Mouse (Mus musculus) ES-CJ7 (cell line): ENCODE results near the gene Agbl3.

Source experiments
- DNase-seq: peaks from one replicate; pipeline ENCODE4 v3.0.0; 2011; ENCODE audit warnings: low read depth, low spot score

Agbl3 gene

DNA sequence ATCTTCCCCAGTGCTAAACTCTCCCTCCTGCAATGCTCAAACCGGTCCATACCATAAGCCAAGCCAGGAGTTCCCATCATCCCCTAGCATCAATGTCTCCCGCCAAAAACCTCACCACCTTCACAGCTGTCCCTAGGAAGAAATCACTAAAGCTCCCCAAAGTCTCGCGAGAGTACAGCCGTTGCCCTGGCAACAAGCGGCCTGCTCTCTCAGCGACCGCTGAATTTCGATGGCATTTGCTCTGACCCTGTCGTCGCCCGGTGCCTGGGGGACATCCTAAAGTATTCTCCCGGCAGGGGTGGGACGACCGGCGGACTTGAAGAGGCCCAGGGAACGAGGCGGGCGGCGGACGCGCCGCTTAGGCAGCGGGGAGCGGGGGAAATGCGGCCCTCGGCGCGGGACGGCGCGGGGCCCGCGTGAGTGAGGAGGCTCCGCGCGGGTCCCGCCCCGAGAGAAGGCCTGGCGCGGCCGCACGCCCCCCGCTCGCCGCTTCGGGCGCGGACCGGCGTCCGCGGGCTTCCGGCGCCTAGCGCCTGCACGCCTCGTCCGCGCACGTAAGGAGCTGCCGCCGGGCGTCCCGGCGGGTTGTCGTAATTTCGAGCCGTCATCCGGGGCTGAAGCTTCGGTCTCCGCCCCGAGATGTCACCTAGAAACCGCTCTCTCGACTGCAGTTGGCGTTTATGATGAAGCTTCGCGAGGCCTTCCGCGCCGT is at the start of gene Agbl3:
Gene Agbl3 (plus strand): TSS at position 202 of the 712 bp plus-strand sequence.
- DNase-seq, result peak; percentile 97

DNA sequence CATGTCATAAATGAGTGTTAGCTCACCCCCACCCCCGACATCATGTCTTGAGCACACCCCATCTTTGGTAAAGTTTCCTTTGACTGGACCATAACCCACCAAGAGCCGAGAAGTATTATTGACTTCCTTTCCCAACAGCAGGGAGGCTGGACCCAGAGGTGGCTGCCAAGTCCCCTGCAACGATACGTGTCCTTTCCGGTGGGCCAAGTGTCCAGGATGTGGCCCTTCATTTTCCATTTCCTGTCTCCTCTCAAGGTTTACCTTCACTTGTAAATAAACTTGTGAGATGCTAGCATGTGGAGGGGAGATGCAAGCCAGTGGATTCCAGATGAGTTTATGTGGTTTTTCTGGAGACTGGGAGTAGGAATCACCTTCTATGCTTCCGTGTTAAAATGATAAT is 49.2 kb upstream of the Agbl3 start:
- no peak for DNase-seq

- no peak for DNase-seq
Observed at GRCm38 (mm10) chr6:34731529-34731928, 48.7 kb upstream of the Agbl3 start.

DNA sequence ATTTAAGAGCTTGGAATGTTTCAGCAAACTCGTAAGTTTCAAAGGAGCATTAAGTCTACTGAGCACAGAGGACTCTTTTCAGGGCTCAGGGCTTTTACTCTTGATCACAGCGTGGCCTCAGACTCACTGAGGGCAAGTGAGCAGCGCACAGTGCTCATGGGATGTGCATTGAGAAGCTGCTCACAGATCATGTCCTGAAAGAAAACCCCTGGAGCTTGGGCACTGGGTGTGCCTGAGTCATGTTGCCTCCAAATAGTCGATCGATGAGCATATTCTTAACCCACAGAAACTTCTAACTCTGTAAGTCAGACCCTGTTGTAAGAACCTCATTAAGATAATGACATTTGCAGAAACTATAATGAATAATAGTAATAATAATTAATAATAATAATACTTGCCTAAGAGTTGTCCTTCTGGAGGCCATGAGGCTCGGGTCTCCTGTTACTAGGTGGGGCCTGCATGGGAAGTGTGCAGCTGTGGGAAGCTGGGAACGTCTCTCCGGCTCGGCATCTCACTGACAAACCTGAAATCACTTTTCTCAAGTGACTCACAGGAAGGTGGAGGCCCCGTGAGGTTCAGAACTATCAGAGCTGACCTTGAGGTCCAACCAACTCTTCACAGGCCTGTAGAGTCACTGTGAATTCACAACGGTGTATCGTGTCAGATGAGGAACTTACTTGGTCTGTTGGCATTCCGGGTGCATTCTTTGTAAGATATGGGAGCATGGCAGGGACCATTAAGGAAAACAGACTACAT is 45.1 kb upstream of the Agbl3 start:
- DNase-seq, result no peak

GRCm38 (mm10) chr6:34736934-34737333 is 43.3 kb upstream of the Agbl3 start:
- DNase-seq, result no peak

DNA sequence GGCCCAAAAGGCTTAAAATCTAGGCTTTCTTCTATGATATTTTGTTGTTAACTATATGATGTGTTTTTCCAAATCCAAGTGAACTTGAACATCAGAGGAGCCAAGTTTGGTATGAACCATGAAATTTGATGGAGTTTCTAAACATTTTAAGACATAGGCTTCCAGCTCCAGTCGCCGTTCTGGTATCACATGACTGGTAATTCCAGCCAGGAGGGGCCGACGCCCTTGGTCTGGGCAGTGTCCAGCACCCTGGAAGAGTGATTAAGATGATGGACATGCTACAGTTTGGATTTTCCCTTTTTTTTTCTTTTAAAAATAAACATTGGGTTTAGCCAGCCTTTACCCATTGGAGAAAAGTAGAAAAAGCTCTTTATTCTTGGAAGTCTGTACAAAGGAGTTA is 36.3 kb upstream of the Agbl3 start:
- DNase-seq, result no peak

GRCm38 (mm10) chr6:34747846-34748245 is 32.4 kb upstream of the Agbl3 start:
- no peak for DNase-seq

- no peak for DNase-seq
Observed at GRCm38 (mm10) chr6:34748566-34748965, 31.7 kb upstream of the Agbl3 start.

- no peak for DNase-seq
Observed at GRCm38 (mm10) chr6:34749526-34749925, 30.7 kb upstream of the Agbl3 start.

DNA sequence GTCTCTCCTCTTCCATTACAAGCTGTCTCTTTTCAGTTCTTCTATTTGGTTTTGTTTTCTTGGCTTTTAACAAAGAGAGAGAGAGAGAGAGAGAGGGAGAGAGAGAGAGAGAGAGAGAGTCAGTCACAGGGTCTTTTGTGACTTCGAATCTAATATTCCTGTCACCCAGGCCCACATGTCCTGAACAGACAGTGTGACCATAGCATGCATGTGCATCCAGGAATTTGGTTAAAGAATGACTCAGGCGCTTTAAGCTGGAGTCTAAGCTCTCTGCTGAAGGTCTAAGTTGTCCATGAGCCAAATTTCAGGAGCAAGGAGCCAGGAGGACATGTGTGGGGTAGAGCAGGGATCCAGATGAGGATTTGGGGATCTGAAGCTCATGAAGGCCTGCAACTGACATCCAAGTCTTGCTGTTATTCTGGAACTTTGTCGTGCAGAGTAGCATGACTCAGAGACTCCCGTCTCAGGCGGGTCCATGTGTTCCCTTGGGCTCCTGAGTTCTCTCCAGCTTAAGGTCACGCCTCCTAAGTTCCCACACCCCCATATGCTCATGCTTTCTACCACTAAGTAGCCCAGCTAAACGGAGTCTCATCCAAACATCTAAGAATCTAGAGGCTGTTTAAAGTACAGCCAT is 29.6 kb upstream of the Agbl3 start:
- no peak for DNase-seq

DNA sequence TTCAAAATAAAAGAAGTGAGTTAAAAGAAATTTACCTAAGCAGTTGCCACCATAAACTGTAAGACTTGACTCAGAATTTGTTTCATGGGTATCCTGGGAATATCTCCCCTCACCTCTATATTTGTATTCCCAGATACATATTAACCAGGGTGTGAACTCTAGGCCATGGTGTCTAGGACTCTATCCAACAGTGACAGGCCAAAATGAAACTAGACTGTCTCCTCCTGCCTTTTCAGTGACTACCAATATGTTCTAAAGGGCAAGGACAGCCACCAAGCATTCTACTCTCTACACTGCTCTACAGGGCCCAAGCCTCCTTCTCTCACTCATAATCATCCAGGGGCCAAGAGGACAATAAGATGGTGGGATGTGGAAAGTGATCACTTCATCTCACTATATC is 28.6 kb upstream of the Agbl3 start:
- no peak for DNase-seq

- peak; percentile 85 for DNase-seq
Observed at GRCm38 (mm10) chr6:34754448-34754847, 25.8 kb upstream of the Agbl3 start.

- DNase-seq, result no peak
Observed at GRCm38 (mm10) chr6:34758340-34758739, 21.9 kb upstream of the Agbl3 start.

DNA sequence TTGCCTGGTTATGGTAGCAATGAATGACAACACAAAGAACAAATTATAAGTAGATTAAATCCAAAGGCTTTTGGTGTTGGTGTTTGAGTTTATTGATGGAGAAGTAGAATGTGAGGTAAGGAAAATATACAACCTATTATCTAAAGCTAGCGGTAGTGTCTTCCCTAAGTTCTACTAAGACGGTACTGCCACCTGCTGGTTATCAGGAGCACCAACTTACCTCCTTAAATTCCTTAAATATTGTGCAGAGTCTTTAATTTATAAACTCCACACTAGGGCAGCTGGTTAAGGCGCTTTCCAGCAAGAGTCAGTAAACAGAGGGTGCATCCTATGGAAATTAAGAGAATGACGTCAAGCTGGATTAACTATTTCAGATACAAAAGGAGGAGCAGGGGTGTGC is 20.2 kb upstream of the Agbl3 start:
- peak; percentile 82 for DNase-seq

DNA sequence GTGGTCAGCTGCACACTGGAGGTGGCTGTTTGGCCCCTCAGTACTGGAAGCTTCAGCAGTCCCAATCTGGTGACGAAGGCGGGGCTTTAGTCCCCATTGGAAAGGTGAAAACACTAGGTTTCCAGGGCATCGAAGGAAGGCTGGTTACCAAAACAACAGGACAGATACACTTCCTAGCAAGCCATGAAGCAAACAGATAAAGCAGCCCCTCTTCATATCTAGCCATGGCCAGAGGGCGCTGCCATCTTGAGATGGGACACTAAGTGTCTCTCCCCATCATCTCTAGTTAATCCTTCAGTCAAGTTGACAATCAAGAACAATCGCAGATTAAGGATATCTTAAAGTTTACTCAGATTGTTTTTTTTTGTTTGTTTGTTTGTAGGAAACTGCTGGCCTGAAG is 14.5 kb upstream of the Agbl3 start:
- DNase-seq, result no peak

DNA sequence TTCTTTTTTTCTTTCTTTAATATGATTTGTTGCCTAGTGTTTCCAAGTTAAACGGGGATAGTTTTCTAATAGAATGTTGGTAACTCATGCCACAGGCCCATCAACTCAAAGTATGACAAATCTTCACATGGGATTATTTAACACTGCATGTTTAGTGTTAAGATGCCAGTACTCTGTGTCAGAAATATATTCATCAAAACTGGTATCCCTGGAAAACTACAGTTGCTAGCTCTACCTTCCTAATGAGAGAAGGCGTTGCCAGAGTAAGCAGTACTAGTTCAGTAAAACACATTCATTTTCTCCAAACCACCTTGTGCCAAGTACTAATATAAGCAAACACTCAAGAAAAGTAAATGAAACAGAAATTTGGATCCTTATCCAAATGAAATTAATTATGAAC is 10.2 kb upstream of the Agbl3 start:
- no peak for DNase-seq

- DNase-seq, result no peak
Observed at GRCm38 (mm10) chr6:34770491-34770890, 9.7 kb upstream of the Agbl3 start.

GRCm38 (mm10) chr6:34776396-34776795 is 3.8 kb upstream of the Agbl3 start:
- DNase-seq, result no peak

GRCm38 (mm10) chr6:34777094-34777493 is 3.1 kb upstream of the Agbl3 start:
- no peak for DNase-seq

DNA sequence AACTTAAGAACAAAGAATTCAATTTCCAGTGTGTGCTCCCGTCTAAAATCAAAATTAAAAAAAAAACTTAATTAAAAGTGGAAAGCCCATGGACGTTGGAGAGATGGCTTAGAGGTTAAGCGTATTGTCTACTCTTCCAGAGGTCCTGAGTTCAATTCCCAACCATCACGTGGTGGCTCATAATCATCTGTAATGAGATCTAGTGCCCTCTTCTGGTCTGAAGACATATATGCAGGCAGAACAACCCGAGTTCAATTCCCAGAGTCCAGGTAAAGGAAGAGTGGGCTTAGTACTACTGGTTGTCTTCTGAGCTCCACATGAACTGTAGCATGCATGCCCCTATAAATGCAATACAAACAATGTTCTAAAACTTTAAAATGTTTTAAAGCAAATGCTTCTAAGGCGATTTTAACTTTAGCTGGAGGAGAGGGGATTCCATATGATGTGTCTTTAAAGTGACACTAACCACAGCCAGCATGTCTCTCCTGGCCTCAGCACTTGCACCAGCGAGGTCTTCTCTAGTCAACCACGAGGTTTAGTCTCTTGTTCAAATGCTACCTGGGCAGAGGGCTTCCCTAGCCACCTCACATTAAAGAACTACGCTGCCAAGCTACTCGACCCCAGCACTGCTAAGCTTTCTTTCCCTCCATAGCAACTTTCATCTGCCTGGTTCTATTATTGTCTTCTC is 2.1 kb upstream of the Agbl3 start:
- DNase-seq, result peak; percentile 53

DNA sequence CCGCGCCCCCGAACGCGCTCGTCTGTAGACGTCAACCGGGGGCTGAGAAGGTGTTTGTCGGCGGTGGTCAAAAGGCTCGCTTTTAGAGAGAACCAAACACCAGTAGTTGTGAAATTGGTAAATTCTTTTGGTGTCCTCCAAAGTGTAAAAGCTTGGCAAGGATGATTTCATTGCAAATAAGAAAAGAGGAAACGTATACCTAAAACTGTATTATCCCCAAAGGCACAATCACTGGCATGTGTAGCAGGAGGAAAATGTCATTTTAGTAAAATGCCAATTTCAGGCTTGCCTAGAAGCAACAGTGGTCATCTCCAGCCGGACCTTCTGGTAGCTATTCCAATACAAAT is 684 bp downstream of the Agbl3 start:
- DNase-seq, result no peak

- no peak for DNase-seq
Observed at GRCm38 (mm10) chr6:34782493-34782892, 2.3 kb downstream of the Agbl3 start.
